Mouse (Mus musculus) heart, adult 10 weeks (tissue): ENCODE data around the gene Elob. TPM values are rescaled to one million over a fixed set of nuclear protein-coding genes. Genes with fewer than 3 reads are reported as not detected.

Source experiments
- polyA plus RNA-seq: library from polyadenylated mRNA; stranded (reverse); fragments of 350-450 nt; fragmentation: Illumina TruSeq; extraction: RNeasy Lipid Tissue Mini Kit (QIAGEN cat#74804); gene quantifications from one replicate; pipeline ENCODE4 v1.2.3, GENCODE M21; 2014; ENCODE audit warnings: low read depth, low replicate concordance

Gene Elob
- 390 TPM for polyA plus RNA-seq

GRCm38 (mm10) chr17:23829064-23829619, at the start of gene Elob:
TSS of gene Elob (minus strand) at chr17:23829136.

DNA sequence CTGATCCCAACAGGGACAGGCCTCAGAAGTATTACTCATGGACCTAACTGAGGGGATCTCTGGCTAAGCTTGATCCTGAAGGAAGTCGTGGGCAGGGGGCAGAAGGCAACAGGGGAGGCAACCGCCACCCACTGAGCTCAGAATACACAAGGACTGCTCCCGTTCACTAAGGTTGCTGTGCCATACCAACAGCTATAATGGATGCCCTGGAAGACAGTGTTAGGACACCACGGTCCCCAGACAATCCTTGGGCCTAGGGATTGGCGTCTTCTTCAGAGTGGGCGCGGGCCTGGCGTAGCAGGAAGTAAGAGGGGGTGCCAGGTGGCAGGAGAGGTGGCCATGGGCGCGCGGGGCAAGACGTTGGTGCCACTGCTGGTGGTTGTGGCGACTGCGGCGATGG, 38.8 kb upstream of the Elob start, which contains the start of gene Prss21:
Gene Prss21, plus strand, starts transcription at position 301 of the 400 bp plus-strand sequence.

GRCm38 (mm10) chr17:23843812-23844273, 14.9 kb upstream of the Elob start, which contains the start of the genes Prss32 and Prss41:
TSS of gene Prss32 (plus strand) at chr17:23843855.
TSS of gene Prss41 (minus strand) at chr17:23844172.

DNA sequence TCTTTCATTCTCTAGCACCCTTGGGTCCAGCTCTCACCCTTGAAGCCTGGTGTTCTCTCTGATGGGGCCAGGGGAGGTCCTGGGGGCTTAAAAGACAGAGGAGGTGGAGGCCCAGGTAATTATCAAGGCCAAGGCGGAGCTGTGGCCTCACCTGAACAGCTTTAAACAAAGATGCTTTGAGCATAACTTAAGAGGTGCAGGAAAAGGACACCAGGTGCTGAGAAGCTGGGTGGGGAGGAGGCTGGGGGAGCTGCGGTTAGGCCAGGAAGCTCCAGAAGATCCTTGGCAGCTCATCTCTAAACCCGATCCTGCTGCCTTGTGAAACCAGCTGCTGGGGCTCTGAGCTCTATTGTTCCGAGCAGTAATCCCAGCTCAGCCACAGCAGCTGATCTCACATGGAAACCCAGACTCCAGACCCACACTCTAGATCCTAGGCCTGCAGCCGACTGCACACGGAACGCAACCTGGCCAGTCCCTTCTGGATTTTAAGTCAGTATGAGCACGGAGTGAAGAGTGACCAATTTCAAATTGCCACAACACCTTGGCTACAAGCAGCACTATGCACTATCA, 7.2 kb upstream of the Elob start, which contains the start of gene Prss33:
Gene Prss33, minus strand, starts transcription at position 51 of the 570 bp plus-strand sequence.

GRCm38 (mm10) chr17:23790269-23791078, 38.5 kb downstream of the Elob start, which contains the start of gene Srrm2:
TSS of gene Srrm2 (plus strand) at chr17:23790532.

GRCm38 (mm10) chr17:23785561-23786471, 43.1 kb downstream of the Elob start, which contains the start of gene Flywch2:
TSS of gene Flywch2 (minus strand) at chr17:23786081.

Other genes with a start within 250 kb of the Elob start
- 3.4 TPM for gene Zfp13, start 229.6 kb downstream of the Elob start, polyA plus RNA-seq
- gene Zscan10, start 228.3 kb downstream of the Elob start, polyA plus RNA-seq, result not detected
- not detected for gene Mmp25, start 183.9 kb downstream of the Elob start, polyA plus RNA-seq
- gene Bicdl2, start 168.6 kb downstream of the Elob start, polyA plus RNA-seq, result not detected
- gene Hcfc1r1, start 155.5 kb downstream of the Elob start, polyA plus RNA-seq, result 301 TPM
- 12.5 TPM for gene Thoc6, start 155.3 kb downstream of the Elob start, polyA plus RNA-seq
- gene Tnfrsf12a, start 151.7 kb downstream of the Elob start, polyA plus RNA-seq, result 75.1 TPM
- not detected for gene Cldn6, start 149.9 kb downstream of the Elob start, polyA plus RNA-seq
- gene Cldn9, start 145.1 kb downstream of the Elob start, polyA plus RNA-seq, result not detected
- gene 1520401A03Rik, start 106.4 kb downstream of the Elob start, polyA plus RNA-seq, result not detected
- gene Pkmyt1, start 102.8 kb downstream of the Elob start, polyA plus RNA-seq, result 2.4 TPM
- gene Paqr4, start 88.3 kb downstream of the Elob start, polyA plus RNA-seq, result 21.4 TPM
- gene Kremen2, start 83.3 kb downstream of the Elob start, polyA plus RNA-seq, result 0.34 TPM
- 40.5 TPM for gene Flywch1, start 57.5 kb downstream of the Elob start, polyA plus RNA-seq
- gene Flywch2, start 43.1 kb downstream of the Elob start, polyA plus RNA-seq, result 1.3 TPM
- gene Srrm2, start 38.6 kb downstream of the Elob start, polyA plus RNA-seq, result 201 TPM
- not detected for gene Prss33, start 6.9 kb upstream of the Elob start, polyA plus RNA-seq
- gene Prss32, start 14.7 kb upstream of the Elob start, polyA plus RNA-seq, result not detected
- gene Prss41, start 15.0 kb upstream of the Elob start, polyA plus RNA-seq, result not detected
- not detected for gene Prss21, start 38.9 kb upstream of the Elob start, polyA plus RNA-seq
- not detected for gene Dcpp1, start 51.7 kb upstream of the Elob start, polyA plus RNA-seq
- gene Dcpp2, start 51.7 kb upstream of the Elob start, polyA plus RNA-seq, result not detected
- gene Dcpp3, start 88.3 kb upstream of the Elob start, polyA plus RNA-seq, result not detected
- not detected for gene Sbp, start 112.5 kb upstream of the Elob start, polyA plus RNA-seq
- gene Sbpl, start 126.1 kb upstream of the Elob start, polyA plus RNA-seq, result not detected
- not detected for gene Prss30, start 151.4 kb upstream of the Elob start, polyA plus RNA-seq
- not detected for gene Prss22, start 169.0 kb upstream of the Elob start, polyA plus RNA-seq
- gene Prss27, start 209.0 kb upstream of the Elob start, polyA plus RNA-seq, result not detected
- gene Kctd5, start 244.3 kb upstream of the Elob start, polyA plus RNA-seq, result 9.1 TPM